Mouse (Mus musculus): ENCODE data around the gene a.
"Not testable (repeated sequence)": the region's sequence is repeated elsewhere in the genome, so short reads cannot be mapped to it uniquely, and the experiment has no call there.

- TF ChIP-seq CTCF (IDR thresholded peaks at IDR 0.05); POLR2A (IDR thresholded peaks at IDR 0.05; ENCODE audit: insufficient read depth, low read depth, low read length); EP300 (IDR thresholded peaks at IDR 0.05; ENCODE audit: insufficient read depth, low read depth, low read length): not testable (repeated sequence)
Observed at GRCm38 (mm10) chr2:155018251-155018755, 227.1 kb downstream of the a start, which contains the start of gene Gm14226.
